Mouse (Mus musculus): ENCODE data around the gene Lrrc7.

GRCm38 (mm10) chr3:158391534-158391933 is 170.5 kb downstream of the Lrrc7 start:
- TF ChIP-seq POLR2A (IDR thresholded peaks at IDR 0.05; ENCODE audit: insufficient read length, low read depth) = no peak
- no peak for TF ChIP-seq MAX (IDR thresholded peaks at IDR 0.05; ENCODE audit: low read depth)
- TF ChIP-seq CEBPB (IDR thresholded peaks at IDR 0.05; ENCODE audit: insufficient read depth, poor library complexity, severe bottlenecking) = no peak
- no peak for TF ChIP-seq MYOG (IDR thresholded peaks at IDR 0.05; ENCODE audit: control insufficient read depth in 1 of 3, insufficient read depth in 1 of 3, insufficient read length in 2 of 3, low read depth in 2 of 3)
- TF ChIP-seq POLR2AphosphoS2 (IDR thresholded peaks at IDR 0.05; ENCODE audit: insufficient read length, low read depth) = no peak
- TF ChIP-seq USF1 (IDR thresholded peaks at IDR 0.05; ENCODE audit: low read depth) = no peak
- TF ChIP-seq E2F4 (IDR thresholded peaks at IDR 0.05; ENCODE audit: insufficient read depth) = no peak
- TF ChIP-seq REST (IDR thresholded peaks at IDR 0.05; ENCODE audit: insufficient read depth, insufficient read length) = no peak
